Mouse (Mus musculus) ovary, adult 10 weeks (tissue): ENCODE data around the gene Rab19. TPM values are rescaled to one million over a fixed set of nuclear protein-coding genes. Genes with fewer than 3 reads are reported as not detected.

ENCODE experiments used
- polyA plus RNA-seq: library from polyadenylated mRNA; stranded (reverse); fragments of 350-450 nt; fragmentation: Illumina TruSeq; extraction: RNeasy Lipid Tissue Mini Kit (QIAGEN cat#74804); gene quantifications from one replicate; pipeline ENCODE4 v1.2.3, GENCODE M21; 2014

The Rab19 gene
- polyA plus RNA-seq = not detected

GRCm38 (mm10) chr6:39381125-39381880 is at the start of gene Rab19:
Gene Rab19, plus strand, starts transcription at chr6:39381175.

GRCm38 (mm10) chr6:39377311-39377827 is 3.6 kb upstream of the Rab19 start, which contains the start of gene Slc37a3:
Gene Slc37a3, minus strand, starts transcription at chr6:39377675.

GRCm38 (mm10) chr6:39419851-39420721 is 39.1 kb downstream of the Rab19 start, which contains the start of gene Mkrn1:
Gene Mkrn1, minus strand, starts transcription at chr6:39420462.

Other genes with a start within 250 kb of the Rab19 start
- 92.4 TPM for gene Kdm7a, start 174.4 kb upstream of the Rab19 start, polyA plus RNA-seq
- gene Slc37a3, start 3.5 kb upstream of the Rab19 start, polyA plus RNA-seq = 46.1 TPM
- gene Mkrn1, start 39.3 kb downstream of the Rab19 start, polyA plus RNA-seq = 52.5 TPM
- gene Dennd2a, start 176.7 kb downstream of the Rab19 start, polyA plus RNA-seq = 3.8 TPM
- 5.6 TPM for gene Adck2, start 192.7 kb downstream of the Rab19 start, polyA plus RNA-seq
- not detected for gene Gm42420, start 204.6 kb downstream of the Rab19 start, polyA plus RNA-seq
- gene Ndufb2, start 211.4 kb downstream of the Rab19 start, polyA plus RNA-seq = 54.0 TPM